Mouse (Mus musculus) liver, embryonic 14 days (tissue): ENCODE measurements around the gene Tas2r120. TPM values are rescaled to one million over a fixed set of nuclear protein-coding genes. Genes with fewer than 3 reads are reported as not detected.

Experiments used
- polyA plus RNA-seq: library from polyadenylated mRNA; depleted of rRNA; stranded (reverse); fragments of >200 nt; gene quantifications from 2 replicates; pipeline ENCODE4 v1.2.3, GENCODE M21; 2012; rRNA removed

Tas2r120 gene
- polyA plus RNA-seq: not detected in 2 replicates

GRCm38 (mm10) chr6:132656653-132657052 is at the start of gene Tas2r120:
TSS of gene Tas2r120 (plus strand) at chr6:132656953.

GRCm38 (mm10) chr6:132651426-132651825 is 5.3 kb upstream of the Tas2r120 start, which contains the start of gene A630073D07Rik:
TSS of gene A630073D07Rik (minus strand) at chr6:132651526.

DNA sequence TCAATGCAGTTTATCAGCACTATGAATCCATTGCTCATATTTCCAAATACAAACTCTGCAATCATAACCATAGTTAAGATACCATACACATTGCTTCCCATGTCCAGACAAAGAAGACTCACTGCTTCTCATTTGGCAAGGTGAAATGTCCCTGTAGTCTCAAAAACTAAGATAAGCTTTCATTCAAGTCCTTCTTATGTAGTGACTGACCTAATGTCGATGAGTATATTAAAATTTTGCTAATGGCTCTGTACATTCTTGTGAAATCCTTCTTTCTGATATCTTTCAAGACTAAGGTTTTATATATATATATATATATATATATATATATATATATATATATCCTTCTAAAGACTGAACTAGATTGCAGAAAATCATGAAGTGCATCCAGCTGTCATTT is 44.2 kb downstream of the Tas2r120 start, which contains the start of gene Tas2r121:
Tas2r121 (minus strand) TSS at position 101 of the 400 bp plus-strand sequence.

Other genes starting within 250 kb of the Tas2r120 start
- not detected in 2 replicates for gene Prh1, start 87.1 kb upstream of the Tas2r120 start, polyA plus RNA-seq
- gene Prp2, start 61.0 kb upstream of the Tas2r120 start, polyA plus RNA-seq: not detected in 2 replicates
- gene A630073D07Rik, start 5.4 kb upstream of the Tas2r120 start, polyA plus RNA-seq: not detected in 2 replicates
- gene Tas2r121, start 44.1 kb downstream of the Tas2r120 start, polyA plus RNA-seq: not detected in 2 replicates
- gene Tas2r122, start 55.0 kb downstream of the Tas2r120 start, polyA plus RNA-seq: not detected in 2 replicates
- not detected in 2 replicates for gene Tas2r115, start 81.1 kb downstream of the Tas2r120 start, polyA plus RNA-seq
- gene Tas2r124, start 97.8 kb downstream of the Tas2r120 start, polyA plus RNA-seq: not detected in 2 replicates
- not detected in 2 replicates for gene Tas2r102, start 105.2 kb downstream of the Tas2r120 start, polyA plus RNA-seq
- gene Tas2r136, start 121.2 kb downstream of the Tas2r120 start, polyA plus RNA-seq: not detected in 2 replicates
- not detected in 2 replicates for gene Tas2r117, start 145.9 kb downstream of the Tas2r120 start, polyA plus RNA-seq
- gene Tas2r123, start 190.2 kb downstream of the Tas2r120 start, polyA plus RNA-seq: not detected in 2 replicates
- not detected in 2 replicates for gene Tas2r116, start 198.5 kb downstream of the Tas2r120 start, polyA plus RNA-seq
- gene Tas2r110, start 211.1 kb downstream of the Tas2r120 start, polyA plus RNA-seq: not detected in 2 replicates
- gene Tas2r113, start 236.1 kb downstream of the Tas2r120 start, polyA plus RNA-seq: not detected in 2 replicates